Mouse (Mus musculus): ENCODE measurements around the gene Dnaja3.

- no peak for TF ChIP-seq POLR2A (IDR thresholded peaks at IDR 0.05; ENCODE audit: borderline replicate concordance, insufficient read depth, low read length)
- no peak for TF ChIP-seq CTCF (IDR thresholded peaks at IDR 0.05; ENCODE audit: borderline replicate concordance, insufficient read depth, low read depth, low read length)
Measured at GRCm38 (mm10) chr16:4604293-4604837, 35.4 kb upstream of the Dnaja3 start.

All from cerebellum, adult 2 months (tissue).